Mouse (Mus musculus) myocyte (in vitro differentiated cells): ENCODE data around the gene Lama1. TPM values are rescaled to one million over a fixed set of nuclear protein-coding genes. Genes with fewer than 3 reads are reported as not detected.
"Not testable (repeated sequence)": the region's sequence is repeated elsewhere in the genome, so short reads cannot be mapped to it uniquely, and the experiment has no call there.

ENCODE experiments used
- H3K27me3 ChIP-seq: one replicate; pipeline ENCODE4 v1.6.1; 2011; ENCODE audit not compliant: control insufficient read depth, insufficient read depth, insufficient read length
- H3K36me3 ChIP-seq: one replicate; pipeline ENCODE4 v1.6.1; 2011; ENCODE audit not compliant: control insufficient read depth, insufficient read depth
- H3K4me2 ChIP-seq: one replicate; pipeline ENCODE4 v1.6.1; 2011; ENCODE audit warnings: low read depth, control low read depth
- H3K4me3 ChIP-seq: one replicate; pipeline ENCODE4 v1.5.1; 2011; ENCODE audit warnings: mild to moderate bottlenecking, control low read depth, moderate library complexity
- H3K79me2 ChIP-seq: one replicate; pipeline ENCODE4 v1.6.1; 2011; ENCODE audit not compliant: control insufficient read depth, insufficient read depth
- H3ac ChIP-seq: one replicate; pipeline ENCODE4 v1.6.1; 2011; ENCODE audit not compliant: control insufficient read depth, insufficient read length
- CEBPB ChIP-seq: IDR thresholded peaks from 2 replicates; pipeline ENCODE4 v1.6.1; 2011; ENCODE audit warnings: mild to moderate bottlenecking, moderate library complexity; ENCODE audit not compliant: poor library complexity, insufficient read depth, severe bottlenecking
- E2F4 ChIP-seq: IDR thresholded peaks from one replicate; pipeline ENCODE4 v1.6.1; 2011; ENCODE audit warnings: mild to moderate bottlenecking, control low read depth, moderate library complexity; ENCODE audit not compliant: insufficient read depth
- MAX ChIP-seq: IDR thresholded peaks from one replicate; pipeline ENCODE4 v1.6.1; 2011; ENCODE audit warnings: low read depth, mild to moderate bottlenecking, control low read depth
- MYOD1 ChIP-seq, 3 experiments: IDR thresholded peaks; one replicate each; pipeline ENCODE4 v1.6.1; 2011; ENCODE audit warnings: control low read depth in 2 of 3, low read depth in 2 of 3, mild to moderate bottlenecking in 2 of 3, moderate library complexity in 1 of 3; ENCODE audit not compliant: insufficient read length in 2 of 3, control insufficient read depth in 1 of 3
- MYOG ChIP-seq, 3 experiments: IDR thresholded peaks; one replicate each; pipeline ENCODE4 v1.6.1; 2011; ENCODE audit warnings: control low read depth in 2 of 3, low read depth in 2 of 3, mild to moderate bottlenecking in 2 of 3; ENCODE audit not compliant: insufficient read length in 2 of 3, control insufficient read depth in 1 of 3, insufficient read depth in 1 of 3
- POLR2A ChIP-seq: IDR thresholded peaks from one replicate; pipeline ENCODE4 v1.6.1; 2011; ENCODE audit warnings: low read depth, mild to moderate bottlenecking, control low read depth, moderate library complexity; ENCODE audit not compliant: insufficient read length
- POLR2AphosphoS2 ChIP-seq: IDR thresholded peaks from one replicate; pipeline ENCODE4 v1.6.1; 2011; ENCODE audit warnings: low read depth, control low read depth; ENCODE audit not compliant: insufficient read length
- REST ChIP-seq: IDR thresholded peaks from one replicate; pipeline ENCODE4 v1.6.1; 2011; ENCODE audit warnings: mild to moderate bottlenecking, control low read depth, moderate library complexity; ENCODE audit not compliant: insufficient read depth, insufficient read length
- SRF ChIP-seq: IDR thresholded peaks from one replicate; pipeline ENCODE4 v1.6.1; 2011; ENCODE audit warnings: low read depth; ENCODE audit not compliant: control insufficient read depth, insufficient read length
- TCF12 ChIP-seq: IDR thresholded peaks from one replicate; pipeline ENCODE4 v1.6.1; 2011; ENCODE audit warnings: mild to moderate bottlenecking, control low read depth; ENCODE audit not compliant: poor library complexity, insufficient read depth, severe bottlenecking
- TCF3 ChIP-seq: IDR thresholded peaks from one replicate; pipeline ENCODE4 v1.6.1; 2011; ENCODE audit warnings: low read depth, control low read depth; ENCODE audit not compliant: insufficient read length
- USF1 ChIP-seq: IDR thresholded peaks from one replicate; pipeline ENCODE4 v1.6.1; 2011; ENCODE audit warnings: low read depth, mild to moderate bottlenecking, control low read depth, moderate library complexity
- polyA plus RNA-seq: library from polyadenylated mRNA; unstranded; fragments of >200 nt; fragmentation: generic; extraction: Trizol; gene quantifications from one replicate; pipeline ENCODE4 v1.2.1, GENCODE M21; 2012; ENCODE audit warnings: missing spikeins

Lama1 gene
- polyA plus RNA-seq, 1 experiment: 0.61 TPM

- Histone ChIP-seq H3K4me3 (no peak overlapping the region), H3K36me3 (no peaks in the 10 kb centered on the region), H3K79me2 (no peaks in the 10 kb centered on the region), H3K27me3 (no peaks in the 10 kb centered on the region), H3K4me2 (no peak overlapping the region), H3ac (no peak overlapping the region)
- no peak for TF ChIP-seq TCF3
- no peak for TF ChIP-seq MYOG (IDR thresholded peaks at IDR 0.05; ENCODE audit: control insufficient read depth in 1 of 3, insufficient read depth in 1 of 3, insufficient read length in 2 of 3, low read depth in 2 of 3)
- TF ChIP-seq USF1: no peak
- TF ChIP-seq E2F4: no peak
- no peak for TF ChIP-seq REST
- TF ChIP-seq POLR2AphosphoS2: peak; percentile 53
- no peak for TF ChIP-seq CEBPB
These were observed 141.9 kb downstream of the Lama1 start for GRCm38 (mm10) chr17:67838948-67839347.

DNA sequence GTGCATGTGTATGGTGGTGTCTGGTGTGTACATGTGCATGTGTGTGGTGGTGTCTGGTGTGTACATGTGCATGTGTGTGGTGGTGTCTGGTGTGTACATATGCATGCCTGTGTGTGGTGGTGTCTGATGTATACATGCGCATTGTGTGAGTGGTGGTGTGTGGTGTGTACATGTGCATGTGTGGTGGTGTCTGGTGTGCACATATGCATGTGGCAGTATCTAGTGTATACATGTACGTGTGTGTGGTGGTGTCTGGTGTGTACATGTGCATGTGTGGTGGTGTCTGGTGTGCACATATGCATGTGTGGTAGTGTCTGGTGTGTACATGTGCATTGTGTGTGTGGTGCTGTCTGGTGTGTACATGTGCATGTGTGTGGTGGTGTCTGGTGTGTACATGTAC is 144.4 kb downstream of the Lama1 start:
- H3ac ChIP-seq, H3K4me3 ChIP-seq, H3K36me3 ChIP-seq, H3K27me3 ChIP-seq, H3K79me2 ChIP-seq, H3K4me2 ChIP-seq: not testable (repeated sequence)
- peak; percentile 78 for TF ChIP-seq POLR2AphosphoS2

DNA sequence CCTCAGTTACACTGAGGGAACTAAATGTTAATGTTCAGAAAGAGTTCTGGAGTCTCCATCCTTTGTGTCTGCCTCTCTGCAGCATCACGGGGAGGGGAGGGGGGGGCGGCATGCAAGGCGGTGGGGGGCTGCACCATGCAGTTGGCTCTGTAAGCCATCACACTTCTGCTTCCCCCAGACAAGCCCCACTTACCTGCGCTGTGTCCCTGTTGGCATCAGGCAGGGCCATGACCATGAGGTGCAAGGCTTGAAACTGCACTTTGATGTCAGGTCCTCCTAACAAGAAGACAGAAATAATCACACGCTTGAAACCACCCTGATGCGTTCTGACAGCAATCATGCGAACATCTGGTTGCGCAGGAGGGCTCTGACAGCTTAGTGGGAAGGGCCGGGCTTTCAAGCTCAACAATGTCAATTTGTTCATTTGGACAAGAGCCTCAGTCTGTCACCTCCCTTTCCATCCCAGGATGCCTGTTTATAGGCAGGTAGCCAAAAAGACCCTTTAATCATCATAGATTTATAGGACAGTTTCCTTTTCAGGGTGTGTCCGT is 164.1 kb downstream of the Lama1 start:
- Histone ChIP-seq H3K27me3 (no peaks in the 10 kb centered on the region), H3K4me3 (no peak overlapping the region), H3ac (no peak overlapping the region), H3K36me3 (peaks cover 34% of the 10 kb centered on the region), H3K4me2 (no peak overlapping the region), H3K79me2 (no peaks in the 10 kb centered on the region)
- TF ChIP-seq MAX: no peak
- TF ChIP-seq REST: no peak
- TF ChIP-seq MYOD1 (IDR thresholded peaks at IDR 0.05; ENCODE audit: control insufficient read depth in 1 of 3, insufficient read length in 2 of 3, low read depth in 2 of 3): no peak
- TF ChIP-seq TCF12: no peak
- TF ChIP-seq USF1: no peak
- TF ChIP-seq E2F4: no peak
- TF ChIP-seq TCF3: no peak
- no peak for TF ChIP-seq SRF
- TF ChIP-seq POLR2A: no peak
- no peak for TF ChIP-seq CEBPB
- no peak for TF ChIP-seq POLR2AphosphoS2
- no peak for TF ChIP-seq MYOG (IDR thresholded peaks at IDR 0.05; ENCODE audit: control insufficient read depth in 1 of 3, insufficient read depth in 1 of 3, insufficient read length in 2 of 3, low read depth in 2 of 3)

- H3ac ChIP-seq: no peak overlapping the region
- no peak for TF ChIP-seq E2F4
- TF ChIP-seq POLR2AphosphoS2: no peak
- no peak for TF ChIP-seq TCF12
- no peak for TF ChIP-seq POLR2A
- no peak for TF ChIP-seq CEBPB
- no peak overlapping the region for H3K4me2 ChIP-seq
- no peak overlapping the region for H3K4me3 ChIP-seq
- H3K36me3 ChIP-seq: peaks cover 32% of the 10 kb centered on the region
- no peaks in the 10 kb centered on the region for H3K79me2 ChIP-seq
- H3K27me3 ChIP-seq: no peaks in the 10 kb centered on the region
These were observed 164.9 kb downstream of the Lama1 start for GRCm38 (mm10) chr17:67861744-67862535.

- no peaks in the 10 kb centered on the region for H3K27me3 ChIP-seq
- H3ac ChIP-seq: no peak overlapping the region
- no peak for TF ChIP-seq TCF12
- TF ChIP-seq POLR2AphosphoS2: no peak
- TF ChIP-seq MYOD1 (IDR thresholded peaks at IDR 0.05; ENCODE audit: control insufficient read depth in 1 of 3, insufficient read length in 2 of 3, low read depth in 2 of 3): no peak
- TF ChIP-seq CEBPB: no peak
- TF ChIP-seq USF1: no peak
- no peak for TF ChIP-seq TCF3
- no peak for TF ChIP-seq POLR2A
- no peak for TF ChIP-seq SRF
- TF ChIP-seq MYOG (IDR thresholded peaks at IDR 0.05; ENCODE audit: control insufficient read depth in 1 of 3, insufficient read depth in 1 of 3, insufficient read length in 2 of 3, low read depth in 2 of 3): no peak
- no peak for TF ChIP-seq E2F4
- no peak for TF ChIP-seq REST
- no peak for TF ChIP-seq MAX
- H3K79me2 ChIP-seq: no peaks in the 10 kb centered on the region
- peaks cover 28% of the 10 kb centered on the region for H3K36me3 ChIP-seq
- H3K4me2 ChIP-seq: no peak overlapping the region
- no peak overlapping the region for H3K4me3 ChIP-seq
These were observed 167.3 kb downstream of the Lama1 start for GRCm38 (mm10) chr17:67864363-67864762.
